Mouse (Mus musculus): Measurements from ENCODE around the gene Cbln1. TPM values are rescaled to one million over a fixed set of nuclear protein-coding genes. Genes with fewer than 3 reads are reported as not detected.

The Cbln1 gene
- polyA plus RNA-seq, 1 experiment from 2014 or later, result 7.0 TPM

DNA sequence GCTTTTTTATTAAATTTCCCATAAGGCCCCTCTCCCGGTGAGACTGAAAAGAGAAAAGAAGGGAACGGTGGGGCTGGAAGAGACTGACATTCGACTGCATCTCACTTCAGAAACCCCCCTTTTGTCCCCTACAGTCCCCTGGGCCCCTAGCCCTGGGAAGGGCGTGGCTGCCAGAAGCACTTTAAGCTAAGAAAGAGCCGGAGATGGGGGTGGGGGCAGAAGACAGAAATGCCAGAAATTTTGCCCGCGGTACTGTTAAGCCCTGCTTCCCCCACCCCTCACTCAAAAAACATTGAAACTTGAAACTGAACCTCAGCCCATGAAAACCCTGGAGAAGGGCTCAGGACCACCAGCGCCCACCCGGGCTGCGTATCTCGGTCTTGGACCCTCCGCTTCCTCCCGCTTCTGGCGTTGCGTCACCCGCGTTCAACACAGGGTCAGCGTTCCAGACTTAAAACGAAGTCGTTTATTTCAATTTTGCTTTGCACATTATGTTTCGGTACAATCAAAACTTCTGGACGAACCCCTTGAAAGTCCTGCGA, 3.9 kb downstream of the Cbln1 start:
- Histone ChIP-seq H3K27me3 (peaks cover 85% of the 10 kb centered on the region), H3K27ac (no peak overlapping the region), H3K4me1 (peaks cover 44% of the 10 kb centered on the region), H3K9ac (no peak overlapping the region), H3K4me3 (peak overlapping the region; percentile 16), H3K9me3 (replicated peaks) (no peaks in the 10 kb centered on the region), H3K4me2 (peak overlapping the region; percentile 95), H3K36me3 (ENCODE audit: poor library complexity, severe bottlenecking) (no peaks in the 10 kb centered on the region)
- 3% methylated on average over 23 of the region's 23 CpGs for WGBS
- no peak for ATAC-seq

DNA sequence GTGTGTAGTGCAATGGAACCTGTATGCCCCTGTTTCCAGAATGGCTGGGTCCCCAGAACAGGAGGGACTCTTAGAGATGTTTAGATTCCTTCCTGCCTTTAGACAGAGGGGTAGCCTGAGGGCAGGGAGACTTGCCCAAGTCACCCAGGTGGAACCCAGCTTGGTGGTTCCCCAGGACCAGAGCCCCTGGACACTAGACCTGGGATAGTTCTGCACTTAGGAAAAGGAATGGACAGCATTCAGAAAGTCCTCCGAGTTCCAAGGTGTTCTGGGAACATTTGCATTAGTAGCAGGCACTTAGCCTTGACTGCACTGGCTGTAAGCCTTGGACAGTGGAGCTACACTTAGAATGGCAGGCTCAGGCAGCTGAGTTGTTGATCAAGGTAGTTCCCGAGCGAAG, 4.5 kb downstream of the Cbln1 start:
- H3K4me2 ChIP-seq, result no peak overlapping the region; the same call in 1 of the 2 replicates
- H3K4me1 ChIP-seq, result peaks cover 39% of the 10 kb centered on the region
- H3K27me3 ChIP-seq, result peaks cover 82% of the 10 kb centered on the region
- ATAC-seq, result no peak
- no peaks in the 10 kb centered on the region for H3K36me3 ChIP-seq (ENCODE audit: poor library complexity, severe bottlenecking)
- no peak overlapping the region for H3K27ac ChIP-seq
- WGBS, result 20% methylated on average over 3 of the region's 3 CpGs
- no peak overlapping the region for H3K4me3 ChIP-seq
- no peaks in the 10 kb centered on the region for H3K9me3 ChIP-seq (replicated peaks)
- no peak overlapping the region for H3K9ac ChIP-seq

DNA sequence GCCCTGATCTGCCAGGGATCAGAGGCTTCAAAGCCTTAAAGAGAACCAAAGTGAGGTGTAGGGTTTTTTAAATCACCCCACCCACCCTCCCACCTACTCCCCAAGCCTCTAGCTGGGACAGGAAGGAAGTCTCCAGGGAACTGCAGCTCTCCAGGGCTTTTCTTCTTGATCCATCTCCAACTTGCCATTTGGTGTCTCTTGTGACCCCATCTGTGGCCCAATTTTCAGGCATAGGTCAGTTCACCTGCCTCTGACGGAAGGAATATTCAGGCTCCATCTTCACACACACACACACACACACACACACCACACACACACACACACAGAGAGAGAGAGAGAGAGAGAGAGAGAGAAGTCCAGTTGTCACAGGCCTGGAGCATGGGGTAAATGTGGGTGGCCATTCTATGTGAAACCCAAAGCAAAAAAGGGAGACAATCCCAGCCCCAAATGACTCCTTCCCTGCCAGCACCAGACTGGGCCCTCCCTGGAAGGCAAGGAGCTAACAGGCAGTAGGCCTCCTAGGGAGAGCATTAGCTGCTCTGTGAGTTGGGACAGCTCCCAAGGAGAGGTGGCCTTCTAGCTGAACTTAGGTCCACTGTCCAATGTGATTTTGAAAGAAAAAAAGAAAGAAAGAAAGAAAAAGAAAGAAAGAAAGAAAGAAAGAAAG, 5.3 kb downstream of the Cbln1 start:
- H3K9me3 ChIP-seq (replicated peaks), result no peaks in the 10 kb centered on the region
- peaks cover 37% of the 10 kb centered on the region for H3K4me1 ChIP-seq
- H3K4me3 ChIP-seq, result no peak overlapping the region
- 88% methylated on average over 1 of the region's 1 CpGs for WGBS
- no peak overlapping the region for H3K9ac ChIP-seq
- ATAC-seq, result no peak
- peaks cover 79% of the 10 kb centered on the region for H3K27me3 ChIP-seq
- no peaks in the 10 kb centered on the region for H3K36me3 ChIP-seq (ENCODE audit: poor library complexity, severe bottlenecking)
- H3K27ac ChIP-seq, result no peak overlapping the region
- H3K4me2 ChIP-seq, result no peak overlapping the region

DNA sequence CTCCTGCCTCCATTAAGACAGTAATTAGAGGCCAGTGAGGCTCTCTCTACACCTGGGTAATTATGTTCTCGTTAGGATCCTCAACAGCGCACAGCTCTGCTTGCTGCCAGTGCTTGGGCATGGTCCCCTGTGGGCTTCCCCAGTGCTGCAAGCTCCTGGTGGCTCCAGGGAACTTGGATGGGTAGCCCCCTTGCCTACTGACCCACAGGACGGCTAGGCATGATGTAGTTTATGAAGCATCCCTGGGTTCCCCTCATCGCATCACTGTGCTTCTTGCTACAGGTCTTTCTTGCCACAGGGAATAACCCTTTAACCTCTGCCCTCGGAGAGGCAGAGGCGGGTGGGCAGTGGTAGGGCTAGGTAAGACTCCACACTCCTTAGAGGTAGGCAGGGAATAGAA, 6.1 kb downstream of the Cbln1 start:
- no peak for ATAC-seq
- Histone ChIP-seq H3K27me3 (peaks cover 71% of the 10 kb centered on the region), H3K9me3 (replicated peaks) (no peaks in the 10 kb centered on the region), H3K4me2 (no peak overlapping the region), H3K36me3 (ENCODE audit: poor library complexity, severe bottlenecking) (no peaks in the 10 kb centered on the region), H3K9ac (no peak overlapping the region), H3K4me1 (peaks cover 32% of the 10 kb centered on the region), H3K4me3 (no peak overlapping the region), H3K27ac (no peak overlapping the region)
- 48% methylated on average over 6 of the region's 6 CpGs for WGBS

DNA sequence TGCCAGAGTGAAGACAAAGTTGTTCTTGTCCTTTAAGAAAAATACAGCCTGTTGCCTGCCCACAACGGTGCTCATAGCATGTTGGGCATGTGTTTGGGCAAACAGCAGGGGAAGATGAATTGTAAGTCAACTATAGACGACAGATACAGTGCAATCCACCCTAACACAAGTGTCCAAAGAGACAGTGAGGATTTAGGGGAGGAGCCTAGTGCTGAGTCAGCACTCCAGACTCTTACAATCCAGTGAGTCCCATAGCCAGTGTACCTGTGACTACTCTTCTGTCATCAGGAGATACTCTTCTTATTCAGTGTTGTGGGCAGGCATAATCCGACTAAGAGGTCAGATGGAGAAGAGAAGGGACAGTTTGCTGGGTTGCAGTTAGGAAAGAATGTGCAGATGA, 8.0 kb downstream of the Cbln1 start:
- no peak overlapping the region for H3K27ac ChIP-seq

DNA sequence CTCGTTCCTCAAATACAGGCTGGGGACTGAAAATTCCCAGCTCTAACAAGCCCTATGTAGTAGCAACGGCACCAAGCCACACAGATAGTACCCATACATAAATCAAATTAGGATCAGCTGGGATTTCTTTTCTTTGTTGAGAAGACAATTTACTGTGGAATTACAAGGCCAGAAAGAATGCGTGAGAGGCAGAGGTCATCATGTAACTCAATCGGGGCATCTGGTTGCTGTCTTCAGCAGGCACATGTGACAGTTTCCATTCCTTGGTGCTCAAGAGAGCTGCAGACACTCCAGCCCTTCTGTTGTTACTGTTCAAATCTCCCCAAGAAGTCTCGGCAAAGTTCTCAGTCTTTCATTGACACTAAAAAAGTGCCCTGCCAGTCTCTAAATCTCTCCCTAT, 10.6 kb downstream of the Cbln1 start:
- Histone ChIP-seq H3K36me3 (ENCODE audit: poor library complexity, severe bottlenecking) (no peaks in the 10 kb centered on the region), H3K9me3 (replicated peaks) (no peaks in the 10 kb centered on the region), H3K4me1 (0 out of 2 replicates have a peak, but pooled peaks cover 3% of the 10 kb centered on the region), H3K4me2 (no peak overlapping the region), H3K9ac (no peak overlapping the region), H3K4me3 (no peak overlapping the region), H3K27me3 (peaks cover 31% of the 10 kb centered on the region), H3K27ac (no peak overlapping the region)
- ATAC-seq, result no peak
- 38% methylated on average over 5 of the region's 5 CpGs for WGBS

More for the DNA sequence above, 8.0 kb downstream of the Cbln1 start:
- Histone ChIP-seq H3K9ac (no peak overlapping the region), H3K36me3 (ENCODE audit: poor library complexity, severe bottlenecking) (no peaks in the 10 kb centered on the region), H3K27me3 (peaks cover 56% of the 10 kb centered on the region), H3K4me1 (peaks cover 14% of the 10 kb centered on the region), H3K4me2 (no peak overlapping the region), H3K4me3 (no peak overlapping the region), H3K9me3 (replicated peaks) (no peaks in the 10 kb centered on the region)
- no peak for ATAC-seq
- 85% methylated on average over 3 of the region's 3 CpGs for WGBS

DNA sequence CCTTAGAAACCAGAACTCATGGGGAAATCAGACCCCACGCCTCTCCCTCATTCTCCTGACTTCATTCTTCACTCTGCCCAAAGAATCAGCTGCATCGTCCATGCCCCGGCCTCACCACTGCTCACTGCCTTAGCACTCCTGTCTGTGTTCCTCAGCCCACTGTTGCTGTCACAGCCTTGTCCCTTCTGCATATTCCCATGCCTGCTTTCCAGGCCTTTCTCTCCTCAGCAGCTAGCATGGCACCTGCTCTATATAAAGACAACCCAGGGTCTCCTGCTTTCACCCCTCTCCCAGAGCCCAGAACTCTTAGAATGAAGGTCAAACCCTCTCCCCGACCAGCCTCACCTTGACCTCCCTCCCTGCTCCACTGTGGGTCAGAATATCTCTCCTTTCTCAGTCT, 15.5 kb downstream of the Cbln1 start:
- Histone ChIP-seq H3K9ac (no peak overlapping the region), H3K9me3 (replicated peaks) (no peaks in the 10 kb centered on the region), H3K27me3 (0 out of 2 replicates have a peak, but pooled peaks cover 4% of the 10 kb centered on the region), H3K27ac (no peak overlapping the region), H3K36me3 (ENCODE audit: poor library complexity, severe bottlenecking) (no peaks in the 10 kb centered on the region), H3K4me1 (0 out of 2 replicates have a peak, but pooled peaks cover 3% of the 10 kb centered on the region), H3K4me3 (no peak overlapping the region), H3K4me2 (no peak overlapping the region)
- ATAC-seq, result no peak
- WGBS, result 79% methylated on average over 4 of the region's 4 CpGs

DNA sequence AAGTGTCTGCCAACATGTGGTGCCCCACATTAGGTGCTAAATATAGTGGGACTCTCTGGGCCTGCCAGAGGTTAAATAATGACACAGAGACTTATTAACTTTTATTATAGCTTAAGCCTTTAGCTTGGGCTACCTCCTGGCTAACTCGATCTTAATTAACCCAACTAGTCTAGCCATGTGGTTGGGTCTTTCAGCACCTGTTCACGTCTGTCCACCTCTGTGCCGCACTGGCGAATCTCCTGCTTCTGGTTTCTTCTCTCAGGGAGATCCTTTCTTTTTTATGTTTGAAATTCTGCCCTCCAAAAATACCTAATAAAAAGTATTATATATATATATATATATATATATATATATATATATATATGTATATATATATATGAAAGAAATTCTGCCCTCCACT, 19.6 kb downstream of the Cbln1 start:
- Histone ChIP-seq H3K27me3 (no peaks in the 10 kb centered on the region), H3K9ac (no peak overlapping the region), H3K36me3 (ENCODE audit: poor library complexity, severe bottlenecking) (no peaks in the 10 kb centered on the region), H3K9me3 (replicated peaks) (no peaks in the 10 kb centered on the region), H3K4me3 (no peak overlapping the region), H3K27ac (no peak overlapping the region), H3K4me1 (no peaks in the 10 kb centered on the region), H3K4me2 (no peak overlapping the region)
- WGBS, result 90% methylated on average over 4 of the region's 4 CpGs
- no peak for ATAC-seq

DNA sequence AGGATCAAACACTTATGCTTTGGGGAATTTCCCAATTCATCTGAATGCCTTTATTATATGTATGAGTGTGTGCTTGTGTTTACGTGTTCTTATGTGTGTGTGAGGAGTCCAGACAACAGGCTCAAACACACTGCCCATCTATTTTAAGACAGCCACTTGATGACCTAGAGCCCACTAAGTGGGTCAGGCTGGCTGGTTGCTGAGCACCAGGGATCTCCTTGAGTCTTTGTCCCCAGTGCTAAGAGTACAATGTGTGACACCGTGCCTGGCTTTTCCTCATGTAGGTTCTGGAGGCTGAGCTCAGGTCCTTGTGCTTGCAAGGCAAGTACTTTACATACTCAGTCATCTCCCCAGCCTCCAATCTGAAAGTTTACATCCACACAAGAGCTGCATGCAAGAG, 20.7 kb downstream of the Cbln1 start:
- 63% methylated on average over 2 of the region's 2 CpGs for WGBS
- no peak overlapping the region for H3K4me2 ChIP-seq
- H3K9me3 ChIP-seq (replicated peaks), result no peaks in the 10 kb centered on the region
- ATAC-seq, result no peak
- H3K9ac ChIP-seq, result no peak overlapping the region
- no peaks in the 10 kb centered on the region for H3K36me3 ChIP-seq (ENCODE audit: poor library complexity, severe bottlenecking)
- no peaks in the 10 kb centered on the region for H3K4me1 ChIP-seq
- H3K27ac ChIP-seq, result no peak overlapping the region
- H3K27me3 ChIP-seq, result no peaks in the 10 kb centered on the region
- no peak overlapping the region for H3K4me3 ChIP-seq

DNA sequence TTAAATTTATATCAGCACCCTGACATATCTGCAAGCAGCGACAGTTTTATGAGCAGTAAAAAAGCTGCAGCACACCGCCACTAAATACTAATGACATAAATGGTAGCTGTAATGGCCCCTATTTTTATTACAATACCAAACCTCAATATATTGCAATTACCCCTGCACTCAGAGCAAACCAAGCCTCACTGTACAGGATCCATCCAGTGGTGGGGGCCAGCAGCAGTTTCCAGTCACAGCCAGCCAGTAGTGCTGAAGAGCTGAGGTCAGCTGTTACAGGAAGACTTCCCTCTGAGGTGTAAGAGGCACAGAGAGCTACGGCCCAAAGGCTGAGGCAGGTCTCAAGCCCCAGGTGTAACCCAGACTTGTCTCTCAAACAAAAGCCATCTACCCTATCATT, 37.8 kb downstream of the Cbln1 start:
- no peaks in the 10 kb centered on the region for H3K9me3 ChIP-seq (replicated peaks)
- peaks cover 10% of the 10 kb centered on the region for H3K4me1 ChIP-seq
- H3K27ac ChIP-seq, result no peak overlapping the region
- H3K4me2 ChIP-seq, result no peak overlapping the region
- no peak overlapping the region for H3K9ac ChIP-seq
- no peak overlapping the region for H3K4me3 ChIP-seq
- H3K36me3 ChIP-seq (ENCODE audit: poor library complexity, severe bottlenecking), result no peaks in the 10 kb centered on the region
- no peaks in the 10 kb centered on the region for H3K27me3 ChIP-seq
- 65% methylated on average over 3 of the region's 3 CpGs for WGBS
- ATAC-seq, result no peak

DNA sequence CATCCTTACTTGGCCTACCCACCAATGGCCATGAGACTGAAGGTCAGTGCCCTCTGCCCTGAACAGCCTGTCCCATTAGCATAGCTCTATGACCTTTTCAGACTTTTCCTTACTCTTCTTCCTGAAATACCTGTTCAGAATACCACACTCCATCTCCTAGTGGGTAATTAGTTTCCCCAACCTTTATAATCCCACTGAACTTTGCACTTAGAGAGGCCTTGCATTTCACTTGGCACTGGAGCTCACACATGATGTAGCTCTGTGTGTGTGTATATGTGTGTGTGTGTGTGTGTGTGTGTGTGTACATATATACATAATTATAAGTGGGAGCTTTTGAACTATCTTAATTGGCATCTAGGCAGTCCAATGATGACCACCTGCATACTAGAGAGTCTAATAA, 45.2 kb downstream of the Cbln1 start:
- Histone ChIP-seq H3K9me3 (replicated peaks) (no peaks in the 10 kb centered on the region), H3K27me3 (no peaks in the 10 kb centered on the region), H3K4me2 (no peak overlapping the region), H3K27ac (no peak overlapping the region), H3K36me3 (ENCODE audit: poor library complexity, severe bottlenecking) (no peaks in the 10 kb centered on the region), H3K4me1 (0 out of 2 replicates have a peak, but pooled peaks cover 6% of the 10 kb centered on the region), H3K4me3 (no peak overlapping the region), H3K9ac (no peak overlapping the region)
- no peak for ATAC-seq

DNA sequence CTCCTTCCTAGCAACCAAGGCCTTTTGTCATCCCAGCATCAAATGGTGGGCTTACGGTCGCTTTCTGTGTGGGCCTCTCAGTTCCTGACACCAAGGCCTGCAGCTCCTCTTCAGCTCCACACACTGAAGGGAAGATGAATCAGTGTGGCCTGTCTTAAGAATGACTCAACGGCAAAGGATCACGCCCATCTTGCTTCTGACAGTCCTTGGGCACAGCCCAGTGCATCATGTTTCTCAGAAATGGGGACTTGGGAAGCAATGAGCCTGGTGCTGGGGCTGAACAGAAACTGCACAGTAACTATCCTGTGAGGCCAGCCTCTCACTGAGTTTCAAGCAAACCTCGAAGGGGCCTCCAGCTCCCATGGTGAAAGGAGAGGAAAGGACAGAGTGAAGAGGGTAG, 47.7 kb downstream of the Cbln1 start:
- no peaks in the 10 kb centered on the region for H3K27me3 ChIP-seq
- H3K4me2 ChIP-seq, result no peak overlapping the region
- no peaks in the 10 kb centered on the region for H3K36me3 ChIP-seq (ENCODE audit: poor library complexity, severe bottlenecking)
- WGBS, result 76% methylated on average over 5 of the region's 5 CpGs
- no peak overlapping the region for H3K9ac ChIP-seq
- H3K4me3 ChIP-seq, result no peak overlapping the region
- H3K4me1 ChIP-seq, result 0 out of 2 replicates have a peak, but pooled peaks cover 6% of the 10 kb centered on the region
- no peak for ATAC-seq
- H3K9me3 ChIP-seq (replicated peaks), result no peaks in the 10 kb centered on the region
- H3K27ac ChIP-seq, result no peak overlapping the region

DNA sequence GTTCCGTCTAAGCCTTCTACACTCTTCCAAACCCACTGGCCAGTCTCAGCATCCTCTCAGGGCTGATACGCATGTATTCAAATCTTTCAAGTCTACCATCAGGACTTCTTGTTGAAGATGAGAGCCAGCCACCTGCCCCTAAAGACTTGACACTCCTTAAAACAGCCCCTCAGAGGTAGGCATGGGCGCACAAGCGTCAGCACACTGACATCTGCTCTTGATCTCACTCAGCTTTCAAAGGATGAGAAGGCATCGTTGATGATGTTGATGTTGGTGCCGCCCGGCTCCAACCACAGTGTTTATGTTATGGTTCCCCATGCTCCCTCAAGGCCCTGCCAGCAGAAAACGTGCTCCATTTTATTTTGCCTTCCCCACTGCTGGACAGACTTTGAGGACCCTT, 50.7 kb downstream of the Cbln1 start:
- Histone ChIP-seq H3K4me1 (0 out of 2 replicates have a peak, but pooled peaks cover 6% of the 10 kb centered on the region), H3K4me3 (no peak overlapping the region), H3K27me3 (no peaks in the 10 kb centered on the region), H3K36me3 (ENCODE audit: poor library complexity, severe bottlenecking) (no peaks in the 10 kb centered on the region), H3K4me2 (no peak overlapping the region), H3K27ac (no peak overlapping the region), H3K9ac (no peak overlapping the region), H3K9me3 (replicated peaks) (no peaks in the 10 kb centered on the region)
- no peak for ATAC-seq
- 79% methylated on average over 8 of the region's 8 CpGs for WGBS
